Mouse (Mus musculus): ENCODE data around the gene Xpnpep2.

The Xpnpep2 gene

DNA sequence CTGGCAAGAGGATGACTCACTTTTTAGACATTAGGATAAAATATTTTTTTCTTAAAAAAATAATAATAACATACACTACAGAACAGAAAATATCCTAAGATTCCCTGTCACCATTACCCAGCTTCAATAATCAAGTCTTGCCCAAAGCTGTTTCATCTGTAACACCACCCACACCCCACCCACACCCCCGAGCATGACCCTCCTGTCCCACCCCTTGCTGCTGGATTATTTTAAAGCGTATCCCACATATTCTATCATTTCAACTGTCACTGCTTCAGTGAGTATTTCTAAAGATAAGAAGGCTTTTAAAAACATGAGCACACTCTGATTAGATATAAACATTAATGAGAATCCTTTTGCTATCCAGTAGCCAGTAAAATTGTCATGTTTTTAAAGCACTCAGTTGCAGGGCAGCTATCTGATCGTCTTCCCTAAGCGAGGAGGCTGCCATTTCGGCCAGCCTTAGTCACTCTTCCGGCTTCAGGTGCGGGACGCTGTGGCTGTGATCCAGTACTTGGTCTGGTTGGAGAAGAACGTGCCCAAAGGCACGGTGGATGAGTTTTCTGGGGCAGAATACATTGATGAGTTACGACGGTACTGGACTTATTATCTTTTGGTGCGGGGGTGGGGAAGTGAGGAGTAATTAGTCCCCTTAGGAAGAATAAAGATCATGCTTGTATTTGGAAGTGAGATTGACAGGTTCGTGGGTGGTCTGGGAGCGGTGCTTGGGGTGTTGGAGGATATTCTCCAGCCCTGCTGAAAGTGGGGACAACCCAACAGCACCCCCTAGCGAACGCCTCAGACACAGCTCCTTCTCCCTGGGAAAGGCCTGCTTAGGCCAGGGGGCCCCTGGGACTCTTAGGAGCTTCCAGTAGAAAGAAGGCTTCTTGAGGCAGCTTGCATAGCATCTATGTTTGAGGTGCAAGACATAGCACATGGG is 15.9 kb downstream of the Xpnpep2 start:
- no peak for DNase-seq (ENCODE audit: low read depth, low spot score)

DNA sequence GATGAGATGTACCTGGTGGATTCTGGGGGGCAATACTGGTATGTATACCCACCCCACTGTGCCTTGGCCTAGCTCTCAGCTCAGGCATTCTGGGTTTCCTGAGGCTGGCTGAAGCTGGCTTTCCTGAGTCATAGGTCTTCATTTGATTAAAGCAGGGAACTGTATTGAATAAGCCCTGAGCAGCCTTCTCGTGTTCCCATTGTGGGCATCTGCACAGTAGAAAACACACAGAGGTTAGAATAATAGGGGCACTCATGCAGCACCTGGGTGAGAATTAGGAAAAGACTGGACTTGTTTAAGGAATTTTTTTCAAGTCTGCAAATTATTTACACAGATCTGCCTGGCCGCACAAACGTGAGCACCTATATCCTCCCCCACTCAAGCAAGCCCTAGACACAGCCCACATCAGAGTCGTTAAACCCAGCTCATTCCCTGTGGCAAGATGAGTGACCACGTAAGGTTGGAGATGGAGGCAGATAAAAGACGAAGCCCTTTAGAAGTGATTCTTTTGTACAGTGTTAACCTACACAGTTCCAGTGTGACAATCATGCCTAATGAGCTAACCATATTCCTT is 18.5 kb downstream of the Xpnpep2 start:
- DNase-seq (ENCODE audit: low read depth, low spot score), result no peak

- DNase-seq (ENCODE audit: low read depth, low spot score), result no peak
Observed at GRCm38 (mm10) chrX:48127502-48128218, 19.1 kb downstream of the Xpnpep2 start.

GRCm38 (mm10) chrX:48129167-48129566 is 20.6 kb downstream of the Xpnpep2 start:
- DNase-seq (ENCODE audit: low read depth, low spot score), result no peak

- no peak for DNase-seq (ENCODE audit: low read depth, low spot score)
Observed at GRCm38 (mm10) chrX:48136935-48137334, 28.4 kb downstream of the Xpnpep2 start.

GRCm38 (mm10) chrX:48138011-48138410 is 29.5 kb downstream of the Xpnpep2 start:
- DNase-seq (ENCODE audit: low read depth, low spot score), result no peak

DNA sequence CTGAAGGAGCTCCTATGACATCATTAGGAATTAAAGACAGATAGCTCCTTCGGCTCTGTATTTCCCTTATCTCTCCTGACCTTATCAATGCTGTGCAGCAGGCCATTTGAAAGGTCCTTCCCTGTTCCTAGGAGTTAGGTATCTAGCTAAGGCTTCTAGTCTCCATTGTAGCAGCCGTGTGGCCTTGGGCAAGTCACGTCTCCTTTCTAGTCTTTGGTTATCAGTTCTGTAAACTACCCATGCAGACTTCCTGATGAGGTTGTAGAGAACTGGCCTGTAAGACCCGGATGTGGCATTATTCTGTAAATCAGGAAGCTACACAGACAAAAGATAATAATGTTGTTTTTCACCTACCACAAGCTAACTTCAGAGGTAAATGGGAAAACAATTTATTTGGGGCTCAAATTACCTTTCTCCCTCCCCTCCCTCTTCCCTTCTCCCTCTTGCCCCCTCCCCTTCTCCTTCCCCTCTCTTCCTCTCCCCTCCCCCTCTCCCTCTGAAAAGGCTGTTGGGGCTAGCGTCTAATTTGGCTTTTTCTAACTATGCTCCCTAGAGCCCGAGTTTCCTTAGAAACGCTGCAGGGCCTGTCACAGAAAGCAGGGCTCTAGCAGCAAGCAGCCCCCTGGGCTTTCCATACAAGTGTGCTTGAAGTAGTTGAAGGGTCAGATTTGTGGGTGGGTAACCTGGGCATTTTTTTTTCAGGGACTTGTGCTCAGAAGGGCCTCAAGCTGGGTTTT is 30.2 kb downstream of the Xpnpep2 start:
- DNase-seq (ENCODE audit: low read depth, low spot score), result no peak

- no peak for DNase-seq (ENCODE audit: low read depth, low spot score)
Observed at GRCm38 (mm10) chrX:48139368-48140285, 31.1 kb downstream of the Xpnpep2 start.

GRCm38 (mm10) chrX:48140286-48140877 is 31.9 kb downstream of the Xpnpep2 start:
- peak; percentile 13 for DNase-seq (ENCODE audit: low read depth, low spot score)

GRCm38 (mm10) chrX:48141481-48141880 is 33.0 kb downstream of the Xpnpep2 start:
- DNase-seq (ENCODE audit: low read depth, low spot score), result no peak

- DNase-seq (ENCODE audit: low read depth, low spot score), result no peak
Observed at GRCm38 (mm10) chrX:48143415-48144335, 35.1 kb downstream of the Xpnpep2 start.

- DNase-seq (ENCODE audit: low read depth, low spot score), result peak; percentile 26
Observed at GRCm38 (mm10) chrX:48146262-48146661, 37.7 kb downstream of the Xpnpep2 start, which contains the start of gene Sash3. Gene Sash3 (plus strand): TSS chrX:48146436.

DNA sequence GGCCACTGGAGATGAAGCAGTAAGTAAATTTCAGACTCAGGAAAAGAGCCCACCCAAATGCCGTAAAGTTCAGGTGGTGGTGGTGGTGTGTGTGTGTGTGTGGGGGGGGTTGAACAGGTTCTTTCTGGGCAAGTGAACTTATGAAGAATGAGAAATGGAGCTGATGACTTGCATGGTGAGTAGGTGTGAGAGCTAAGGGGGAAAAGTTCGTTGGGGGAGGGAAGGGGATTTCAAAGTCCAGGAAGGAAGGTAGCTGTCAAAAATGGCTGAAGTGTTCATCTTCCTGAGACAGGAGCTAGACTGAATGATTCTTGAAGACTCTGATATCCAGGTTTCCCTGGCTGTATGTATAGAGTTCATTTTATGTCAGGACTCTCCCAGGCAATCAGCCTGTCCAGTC is 38.7 kb downstream of the Xpnpep2 start:
- DNase-seq (ENCODE audit: low read depth, low spot score), result no peak

- DNase-seq (ENCODE audit: low read depth, low spot score), result no peak
Observed at GRCm38 (mm10) chrX:48147741-48148186, 39.2 kb downstream of the Xpnpep2 start.

- DNase-seq (ENCODE audit: low read depth, low spot score), result no peak
Observed at GRCm38 (mm10) chrX:48152106-48152505, 43.6 kb downstream of the Xpnpep2 start.

- no peak for DNase-seq (ENCODE audit: low read depth, low spot score)
Observed at GRCm38 (mm10) chrX:48153414-48153813, 44.9 kb downstream of the Xpnpep2 start.

- no peak for DNase-seq (ENCODE audit: low read depth, low spot score)
Observed at GRCm38 (mm10) chrX:48153949-48154348, 45.4 kb downstream of the Xpnpep2 start.

DNA sequence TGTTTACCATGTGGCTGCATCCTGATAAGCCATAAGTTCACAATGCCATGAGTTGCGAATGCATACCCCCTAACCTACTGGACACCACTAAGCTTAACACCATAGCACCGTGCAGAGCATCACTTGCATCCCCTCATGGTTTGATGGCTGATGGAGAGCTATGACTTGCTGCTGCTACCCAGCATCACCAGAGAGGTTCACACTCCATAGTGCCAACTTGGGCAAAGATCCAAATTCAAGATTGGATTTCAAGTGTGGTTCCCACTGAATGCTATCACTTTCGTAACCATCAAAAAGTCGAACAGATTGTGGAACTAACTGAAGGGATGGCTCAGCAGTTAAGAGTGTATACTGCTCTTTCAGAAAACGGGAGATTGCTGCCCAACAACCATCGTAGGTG is 47.0 kb downstream of the Xpnpep2 start:
- no peak for DNase-seq (ENCODE audit: low read depth, low spot score)

DNA sequence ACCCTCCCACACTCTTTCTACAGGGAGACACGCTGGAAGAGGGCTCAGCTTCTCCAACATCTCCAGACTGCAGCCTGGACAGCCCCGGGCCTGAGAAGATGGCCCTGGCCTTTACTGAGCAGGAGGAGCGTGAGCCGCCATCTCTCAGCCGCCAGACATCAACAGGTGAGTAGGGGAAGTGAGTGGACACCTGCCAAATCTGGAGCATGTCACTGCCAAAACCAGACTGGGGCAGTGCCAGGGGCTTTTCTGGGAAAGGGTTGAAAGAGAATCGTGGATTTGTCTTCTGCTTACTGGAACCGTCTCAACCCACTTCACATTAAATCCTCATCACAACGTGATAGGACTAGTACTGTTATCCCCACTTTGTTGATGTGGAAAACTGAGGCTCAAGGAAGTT is 48.9 kb downstream of the Xpnpep2 start:
- DNase-seq (ENCODE audit: low read depth, low spot score), result no peak
